ENCODE assay signal across 8 mouse cellular contexts in the genomic region with DNA sequence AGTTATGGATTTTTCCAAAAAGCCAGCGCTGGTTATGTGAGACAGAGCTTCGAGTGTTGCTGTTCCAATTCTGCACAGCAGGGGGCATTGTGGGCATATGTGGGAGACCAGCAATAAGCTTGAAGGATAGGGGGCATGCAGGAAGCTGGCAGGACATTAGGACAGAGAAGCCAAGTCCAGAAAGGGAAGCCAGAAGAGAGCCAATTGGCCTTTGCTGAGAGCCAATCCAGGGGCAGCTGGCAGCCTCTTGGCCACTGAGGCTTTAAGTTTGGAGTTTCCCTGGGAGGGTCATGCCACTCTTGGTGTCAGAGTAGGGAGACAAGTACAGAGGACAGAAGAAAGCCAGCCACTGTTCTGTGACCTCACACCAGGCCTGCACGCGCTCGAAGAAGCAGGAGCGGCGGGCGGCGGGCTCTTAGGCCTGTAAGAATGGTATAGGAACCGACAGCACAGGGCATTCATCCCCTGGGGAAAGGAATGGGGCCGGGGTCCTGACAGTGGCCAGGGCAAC. TPM values are rescaled to one million over a fixed set of nuclear protein-coding genes. Genes with fewer than 3 reads are reported as not detected.
DNase-seq lines count a peak whose midpoint lies in the region; ATAC-seq and TF ChIP-seq lines count a peak whose summit lies in the region.

No protein-coding gene starts in this region.

- peaks cover 4% of the 10 kb centered on the region; the same call in 1 of the 2 replicates for H3K4me1 ChIP-seq in hindbrain, embryonic 12.5 days
- H3K4me1 ChIP-seq in lung, postnatal 0 days (ENCODE audit: insufficient read depth, low read depth, low read length), result no peaks in the 10 kb centered on the region; the same call in 1 of the 2 replicates

- H3K4me2 ChIP-seq in hindbrain, embryonic 12.5 days (replicated peaks), result no peak overlapping the region
- no peak overlapping the region for H3K4me2 ChIP-seq in lung, postnatal 0 days (replicated peaks; ENCODE audit: low read depth, low read length)

- H3K36me3 ChIP-seq in hindbrain, embryonic 12.5 days, result peaks cover 16% of the 10 kb centered on the region; the same call in 1 of the 2 replicates
- H3K36me3 ChIP-seq in lung, postnatal 0 days (ENCODE audit: insufficient read depth, low read length), result no peaks in the 10 kb centered on the region

- no peaks in the 10 kb centered on the region for H3K27me3 ChIP-seq in hindbrain, embryonic 12.5 days
- H3K27me3 ChIP-seq in lung, postnatal 0 days (replicated peaks; ENCODE audit: insufficient read depth, low read length), result no peaks in the 10 kb centered on the region

- peak; percentile 98 for TF ChIP-seq CTCF in lung, postnatal 0 days (IDR thresholded peaks at IDR 0.05)

- peak; percentile 94 for DNase-seq in NIH3T3 (ENCODE audit: low read depth)
- DNase-seq in cerebellum, adult 9-11 months, result peak; percentile 86
- peak; percentile 81 to 87 for DNase-seq in frontal cortex, postnatal 10 days (ENCODE audit: low spot score in 2 of 2)
- peak; percentile 96 to 98 for DNase-seq in layer of hippocampus, postnatal 10 days (ENCODE audit: low spot score in 2 of 2)
- DNase-seq in lung, postnatal 0 days (ENCODE audit: low spot score), result peak; percentile 96
- peak; percentile 88 for DNase-seq in ovary, postnatal 36 days (ENCODE audit: low spot score)
- peak; percentile 87 for DNase-seq in thymus, postnatal 14 days

- no peak overlapping the region for H3K4me3 ChIP-seq in hindbrain, embryonic 12.5 days
- no peak overlapping the region for H3K4me3 ChIP-seq in lung, postnatal 0 days (ENCODE audit: low read depth, low read length)

- H3K9me3 ChIP-seq in hindbrain, embryonic 12.5 days (replicated peaks), result no peaks in the 10 kb centered on the region
- H3K9me3 ChIP-seq in lung, postnatal 0 days (ENCODE audit: low read length), result no peaks in the 10 kb centered on the region

- peak; percentile 88 for ATAC-seq in hindbrain, embryonic 12.5 days (ENCODE audit: low FRiP score)
- ATAC-seq in lung, postnatal 0 days, result peak; percentile 97

- H3K9ac ChIP-seq in hindbrain, embryonic 12.5 days, result 0 out of 2 replicates have a peak overlapping the region, but pooled peaks have one; percentile 8
- H3K9ac ChIP-seq in lung, postnatal 0 days (replicated peaks; ENCODE audit: low read depth), result no peak overlapping the region

- 66% methylated on average over 9 of the region's 11 CpGs for WGBS in hindbrain, embryonic 12.5 days
- 44% methylated on average over 11 of the region's 11 CpGs for WGBS in lung, postnatal 0 days

- TF ChIP-seq EP300 in lung, postnatal 0 days (IDR thresholded peaks at IDR 0.05), result no peak

- H3K27ac ChIP-seq in hindbrain, embryonic 12.5 days, result no peak overlapping the region
- H3K27ac ChIP-seq in lung, postnatal 0 days (ENCODE audit: low read length), result peak overlapping the region; percentile 77

RNA-seq across cellular contexts. Expression of a gene that starts 52.4 kb away (rescaled TPM):
- polyA plus RNA-seq in hindbrain, embryonic 12.5 days (2016; fragmentation: Nextera tagmentation; extraction: Ambion mirVana), result 25.8 and 36.5 TPM in 2 replicates
- 10 to 100 TPM; 25.4 to 25.7 TPM for total RNA-seq in layer of hippocampus, postnatal 10 days (2021)
- polyA plus RNA-seq in lung, postnatal 0 days (2015; fragmentation: Nextera tagmentation; extraction: Ambion mirVana), result 5.5 and 6.6 TPM in 2 replicates
